Mouse (Mus musculus): ENCODE data around the gene Ttc8. TPM values are rescaled to one million over a fixed set of nuclear protein-coding genes. Genes with fewer than 3 reads are reported as not detected.

Ttc8 gene
- polyA plus RNA-seq, 1 experiment from 2014 or later, result 35.4 TPM

GRCm38 (mm10) chr12:99011161-99011861 lies 90.9 kb downstream of the Ttc8 start:
- Histone ChIP-seq H3K36me3 (replicated peaks; ENCODE audit: control insufficient read depth, insufficient read depth, low read depth, low read length) (no peaks in the 10 kb centered on the region), H3K4me2 (ENCODE audit: low read depth, low read length) (peak overlapping the region; percentile 19; the same call in 1 of the 2 replicates), H3K9ac (replicated peaks; ENCODE audit: low read length) (no peak overlapping the region), H3K27me3 (ENCODE audit: control insufficient read depth, insufficient read depth, low read length) (no peaks in the 10 kb centered on the region), H3K4me3 (ENCODE audit: low read depth, low read length) (no peak overlapping the region), H3K9me3 (replicated peaks; ENCODE audit: control insufficient read depth, low read length) (no peaks in the 10 kb centered on the region), H3K27ac (replicated peaks; ENCODE audit: low read depth, low read length) (no peak overlapping the region), H3K4me1 (ENCODE audit: control insufficient read depth, insufficient read depth, low read length) (no peaks in the 10 kb centered on the region)
- DNase-seq (ENCODE audit: low spot score) (peak; percentile 73), ATAC-seq (replicated peaks; ENCODE audit: insufficient number of reproducible peaks, low FRiP score, low TSS enrichment, low read depth) (peak; percentile 90)
- 6% methylated on average over 22 of the region's 22 CpGs for WGBS

- Histone ChIP-seq H3K4me2 (ENCODE audit: low read depth, low read length) (no peak overlapping the region), H3K9me3 (replicated peaks; ENCODE audit: control insufficient read depth, low read length) (no peaks in the 10 kb centered on the region), H3K4me3 (ENCODE audit: low read depth, low read length) (no peak overlapping the region), H3K4me1 (ENCODE audit: control insufficient read depth, insufficient read depth, low read length) (no peaks in the 10 kb centered on the region), H3K9ac (replicated peaks; ENCODE audit: low read length) (no peak overlapping the region), H3K36me3 (replicated peaks; ENCODE audit: control insufficient read depth, insufficient read depth, low read depth, low read length) (no peaks in the 10 kb centered on the region), H3K27ac (replicated peaks; ENCODE audit: low read depth, low read length) (no peak overlapping the region), H3K27me3 (ENCODE audit: control insufficient read depth, insufficient read depth, low read length) (no peaks in the 10 kb centered on the region)
- WGBS, result 84% methylated on average over 4 of the region's 4 CpGs
- no peak for ATAC-seq (replicated peaks; ENCODE audit: insufficient number of reproducible peaks, low FRiP score, low TSS enrichment, low read depth)
- no peak for DNase-seq (ENCODE audit: low spot score)
Observed at GRCm38 (mm10) chr12:99015870-99016269, 95.5 kb downstream of the Ttc8 start.

- no peak overlapping the region for H3K9ac ChIP-seq (replicated peaks; ENCODE audit: low read length)
- H3K4me2 ChIP-seq (ENCODE audit: low read depth, low read length), result no peak overlapping the region
- H3K4me3 ChIP-seq (ENCODE audit: low read depth, low read length), result no peak overlapping the region
- no peaks in the 10 kb centered on the region for H3K36me3 ChIP-seq (replicated peaks; ENCODE audit: control insufficient read depth, insufficient read depth, low read depth, low read length)
- WGBS, result 83% methylated on average over 6 of the region's 6 CpGs
- no peak overlapping the region for H3K27ac ChIP-seq (replicated peaks; ENCODE audit: low read depth, low read length)
- no peaks in the 10 kb centered on the region for H3K9me3 ChIP-seq (replicated peaks; ENCODE audit: control insufficient read depth, low read length)
- no peak for ATAC-seq (replicated peaks; ENCODE audit: insufficient number of reproducible peaks, low FRiP score, low TSS enrichment, low read depth)
- no peaks in the 10 kb centered on the region for H3K4me1 ChIP-seq (ENCODE audit: control insufficient read depth, insufficient read depth, low read length)
- no peaks in the 10 kb centered on the region for H3K27me3 ChIP-seq (ENCODE audit: control insufficient read depth, insufficient read depth, low read length)
- no peak for DNase-seq (ENCODE audit: low spot score)
Observed at GRCm38 (mm10) chr12:99024430-99024960, 104.1 kb downstream of the Ttc8 start.

GRCm38 (mm10) chr12:99026291-99026690 lies 105.9 kb downstream of the Ttc8 start:
- H3K27ac ChIP-seq (replicated peaks; ENCODE audit: low read depth, low read length), result no peak overlapping the region
- no peaks in the 10 kb centered on the region for H3K27me3 ChIP-seq (ENCODE audit: control insufficient read depth, insufficient read depth, low read length)
- DNase-seq (ENCODE audit: low spot score) (no peak), ATAC-seq (replicated peaks; ENCODE audit: insufficient number of reproducible peaks, low FRiP score, low TSS enrichment, low read depth) (no peak)
- WGBS, result 86% methylated on average over 2 of the region's 2 CpGs
- no peak overlapping the region for H3K4me3 ChIP-seq (ENCODE audit: low read depth, low read length)
- no peaks in the 10 kb centered on the region for H3K9me3 ChIP-seq (replicated peaks; ENCODE audit: control insufficient read depth, low read length)
- no peak overlapping the region for H3K4me2 ChIP-seq (ENCODE audit: low read depth, low read length)
- H3K36me3 ChIP-seq (replicated peaks; ENCODE audit: control insufficient read depth, insufficient read depth, low read depth, low read length), result no peaks in the 10 kb centered on the region
- H3K9ac ChIP-seq (replicated peaks; ENCODE audit: low read length), result no peak overlapping the region
- H3K4me1 ChIP-seq (ENCODE audit: control insufficient read depth, insufficient read depth, low read length), result no peaks in the 10 kb centered on the region

- DNase-seq (ENCODE audit: low spot score) (no peak), ATAC-seq (replicated peaks; ENCODE audit: insufficient number of reproducible peaks, low FRiP score, low TSS enrichment, low read depth) (no peak)
- WGBS, result 58% methylated on average over 5 of the region's 5 CpGs
- Histone ChIP-seq H3K36me3 (replicated peaks; ENCODE audit: control insufficient read depth, insufficient read depth, low read depth, low read length) (no peaks in the 10 kb centered on the region), H3K4me2 (ENCODE audit: low read depth, low read length) (no peak overlapping the region), H3K27me3 (ENCODE audit: control insufficient read depth, insufficient read depth, low read length) (no peaks in the 10 kb centered on the region), H3K9me3 (replicated peaks; ENCODE audit: control insufficient read depth, low read length) (no peaks in the 10 kb centered on the region), H3K4me3 (ENCODE audit: low read depth, low read length) (no peak overlapping the region), H3K9ac (replicated peaks; ENCODE audit: low read length) (no peak overlapping the region), H3K27ac (replicated peaks; ENCODE audit: low read depth, low read length) (no peak overlapping the region), H3K4me1 (ENCODE audit: control insufficient read depth, insufficient read depth, low read length) (no peaks in the 10 kb centered on the region)
Observed at GRCm38 (mm10) chr12:99028665-99029064, 108.3 kb downstream of the Ttc8 start.

- ATAC-seq (replicated peaks; ENCODE audit: insufficient number of reproducible peaks, low FRiP score, low TSS enrichment, low read depth) (no peak), DNase-seq (ENCODE audit: low spot score) (no peak)
- no peak overlapping the region for H3K9ac ChIP-seq (replicated peaks; ENCODE audit: low read length)
- 70% methylated on average over 1 of the region's 1 CpGs for WGBS
- no peaks in the 10 kb centered on the region for H3K27me3 ChIP-seq (ENCODE audit: control insufficient read depth, insufficient read depth, low read length)
- H3K4me2 ChIP-seq (ENCODE audit: low read depth, low read length), result no peak overlapping the region
- no peak overlapping the region for H3K27ac ChIP-seq (replicated peaks; ENCODE audit: low read depth, low read length)
- H3K4me1 ChIP-seq (ENCODE audit: control insufficient read depth, insufficient read depth, low read length), result no peaks in the 10 kb centered on the region
- no peaks in the 10 kb centered on the region for H3K9me3 ChIP-seq (replicated peaks; ENCODE audit: control insufficient read depth, low read length)
- no peak overlapping the region for H3K4me3 ChIP-seq (ENCODE audit: low read depth, low read length)
- no peaks in the 10 kb centered on the region for H3K36me3 ChIP-seq (replicated peaks; ENCODE audit: control insufficient read depth, insufficient read depth, low read depth, low read length)
Observed at GRCm38 (mm10) chr12:99030022-99030421, 109.6 kb downstream of the Ttc8 start.

Other genes with a start within 250 kb of the Ttc8 start
- gene Ptpn21, start 183.2 kb upstream of the Ttc8 start, polyA plus RNA-seq (2014; fragmentation: Nextera tagmentation; extraction: Ambion mirVana), result 5.3 TPM in 2 replicates
- 174 and 182 TPM in 2 replicates for gene Zc3h14, start 173.6 kb upstream of the Ttc8 start, polyA plus RNA-seq (2014; fragmentation: Nextera tagmentation; extraction: Ambion mirVana)
- gene Eml5, start 19.1 kb upstream of the Ttc8 start, polyA plus RNA-seq (2014; fragmentation: Nextera tagmentation; extraction: Ambion mirVana), result 3.3 and 4.0 TPM in 2 replicates

Measured in embryonic facial prominence, embryonic 11.5 days (tissue).